Mouse (Mus musculus) megakaryocyte, embryonic 14.5 days (primary cell): Measurements from ENCODE around the gene Negr1.

Experiments
- FLI1 ChIP-seq: IDR thresholded peaks from 2 replicates; pipeline ENCODE4 v1.6.1; 2012; ENCODE audit warnings: low read length, inconsistent platforms, mixed read lengths
- GATA1 ChIP-seq: IDR thresholded peaks from 3 replicates; pipeline ENCODE4 v1.6.1; 2012; ENCODE audit warnings: mixed read lengths, low read length, inconsistent platforms, borderline replicate concordance

GRCm38 (mm10) chr3:156765015-156765414, 203.4 kb downstream of the Negr1 start:
- TF ChIP-seq GATA1 (no peak), FLI1 (no peak)
